ENCODE assay signal across 8 mouse cellular contexts in the genomic region with DNA sequence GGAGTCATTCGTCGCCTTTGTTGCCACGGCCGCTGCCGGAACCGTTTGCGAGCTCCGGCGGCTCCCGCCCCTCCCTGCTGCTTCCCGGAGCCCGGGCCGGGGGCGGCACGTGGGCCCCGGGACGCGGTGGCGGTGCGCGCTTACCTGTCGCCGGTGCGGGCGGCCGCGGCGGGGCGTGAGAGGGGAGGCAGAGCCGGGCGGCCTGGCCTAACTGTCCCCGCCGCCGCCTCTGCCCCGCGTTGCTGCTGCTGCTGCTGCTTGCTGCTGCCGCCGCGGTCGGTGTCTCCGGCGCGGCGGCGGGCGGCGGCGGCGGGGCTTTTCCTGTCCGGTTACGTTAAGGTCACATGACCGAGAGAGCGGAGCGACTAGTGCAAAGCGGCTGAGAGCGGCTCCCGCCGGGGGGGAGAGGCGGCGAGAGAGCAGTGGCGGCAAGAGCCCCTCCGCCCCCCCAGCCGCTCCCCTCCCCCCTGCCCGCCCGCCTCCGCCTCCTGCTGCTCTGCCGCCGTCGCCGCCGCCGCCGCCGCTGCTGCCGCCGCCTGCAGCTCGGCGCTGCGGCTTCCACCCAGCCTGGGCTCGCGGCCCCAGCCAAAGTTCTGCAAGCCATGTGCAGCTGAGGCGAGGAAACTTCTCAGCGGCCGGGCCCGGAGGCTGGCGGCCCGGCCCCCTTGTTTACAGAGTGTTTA. TPM values are rescaled to one million over a fixed set of nuclear protein-coding genes. Genes with fewer than 3 reads are reported as not detected.
DNase-seq lines count a peak whose midpoint lies in the region; ATAC-seq and TF ChIP-seq lines count a peak whose summit lies in the region.

A gene (minus strand): TSS at position 408 of the 683 bp plus-strand sequence.

- WGBS in forebrain, embryonic 11.5 days: under 1% methylated on average over 63 of the region's 87 CpGs
- WGBS in heart, postnatal 0 days: under 1% methylated on average over 71 of the region's 87 CpGs
- 1% methylated on average over 59 of the region's 87 CpGs for WGBS in lung, adult 2 months
- WGBS in neural tube, embryonic 15.5 days: under 1% methylated on average over 41 of the region's 87 CpGs

- DNase-seq in CH12.LX (ENCODE audit: extremely low read depth): peak; percentile 37
- DNase-seq in c-Kit-negative CD71-positive TER-119-positive erythroid progenitor cells, embryonic 14.5 days (ENCODE audit: low read depth, low spot score): peak; percentile 44
- DNase-seq in forebrain, embryonic 11.5 days (ENCODE audit: low spot score): peak; percentile 86
- peak; percentile 87 for DNase-seq in heart, postnatal 0 days (ENCODE audit: low spot score)
- DNase-seq in kidney, postnatal 36 days: peak; percentile 82 to 83
- DNase-seq in lung, adult 2 months: peak; percentile 56
- peak; percentile 81 for DNase-seq in testis, postnatal 10 days (ENCODE audit: low spot score)

- H3K4me1 ChIP-seq in CH12.LX (ENCODE audit: control insufficient read depth in 1 of 2, insufficient read depth in 2 of 2): peaks cover 11 to 42% of the 10 kb centered on the region in 2 experiments
- H3K4me1 ChIP-seq in forebrain, embryonic 11.5 days (replicated peaks; ENCODE audit: control insufficient read depth, insufficient read depth, low read length): peaks cover 13% of the 10 kb centered on the region
- peaks cover 45% of the 10 kb centered on the region for H3K4me1 ChIP-seq in heart, postnatal 0 days (ENCODE audit: control insufficient read depth, insufficient read depth)
- peaks cover 19% of the 10 kb centered on the region for H3K4me1 ChIP-seq in lung, adult 2 months (ENCODE audit: control insufficient read depth, insufficient read depth, low read length)
- peaks cover 44% of the 10 kb centered on the region for H3K4me1 ChIP-seq in neural tube, embryonic 15.5 days

- no peaks in the 10 kb centered on the region for H3K9me3 ChIP-seq in CH12.LX (replicated peaks; ENCODE audit: low read length)
- no peaks in the 10 kb centered on the region for H3K9me3 ChIP-seq in forebrain, embryonic 11.5 days (ENCODE audit: control insufficient read depth, low read length)
- H3K9me3 ChIP-seq in heart, postnatal 0 days (replicated peaks; ENCODE audit: control insufficient read depth, low read length): no peaks in the 10 kb centered on the region
- no peaks in the 10 kb centered on the region for H3K9me3 ChIP-seq in neural tube, embryonic 15.5 days (replicated peaks)

- TF ChIP-seq POLR2A in CH12.LX (IDR thresholded peaks at IDR 0.05; ENCODE audit: low read depth, low read length): no peak
- no peak for TF ChIP-seq POLR2A in lung, adult 2 months (IDR thresholded peaks at IDR 0.05; ENCODE audit: borderline replicate concordance, extremely low read depth, low read depth, low read length)

- ATAC-seq in forebrain, embryonic 11.5 days (replicated peaks; ENCODE audit: low FRiP score): peak; percentile 4; the same call in 1 of the 2 replicates
- peak; percentile 15; the same call in 1 of the 2 replicates for ATAC-seq in heart, postnatal 0 days (ENCODE audit: insufficient read depth, low read depth)
- ATAC-seq in neural tube, embryonic 15.5 days (ENCODE audit: low FRiP score): peak; percentile 7; the same call in 1 of the 2 replicates

- no peaks in the 10 kb centered on the region for H3K27me3 ChIP-seq in CH12.LX (replicated peaks)
- H3K27me3 ChIP-seq in forebrain, embryonic 11.5 days (ENCODE audit: control insufficient read depth, insufficient read depth, low read length): no peaks in the 10 kb centered on the region
- no peaks in the 10 kb centered on the region for H3K27me3 ChIP-seq in heart, postnatal 0 days (ENCODE audit: control insufficient read depth, insufficient read depth, low read length)
- no peaks in the 10 kb centered on the region for H3K27me3 ChIP-seq in neural tube, embryonic 15.5 days (replicated peaks)

- no peak for TF ChIP-seq RAD21 in CH12.LX (IDR thresholded peaks at IDR 0.05; ENCODE audit: low read depth, low read length)

- TF ChIP-seq CTCF in CH12.LX (conservative IDR thresholded peaks at IDR 0.05 in 1 of 2, IDR thresholded peaks at IDR 0.05 in 1 of 2; ENCODE audit: low read depth in 2 of 2, low read length in 2 of 2): no peak
- TF ChIP-seq CTCF in heart, postnatal 0 days (IDR thresholded peaks at IDR 0.05; ENCODE audit: low read depth): no peak
- no peak for TF ChIP-seq CTCF in lung, adult 2 months (IDR thresholded peaks at IDR 0.05; ENCODE audit: insufficient read depth, low read length)

- no peak for TF ChIP-seq EP300 in CH12.LX (IDR thresholded peaks at IDR 0.05; ENCODE audit: low read length)
- TF ChIP-seq EP300 in heart, postnatal 0 days (IDR thresholded peaks at IDR 0.05; ENCODE audit: low read depth): no peak

- H3K9ac ChIP-seq in CH12.LX (ENCODE audit: insufficient read depth, low read depth): peak within 1 kb of the TSS; percentile 98
- H3K9ac ChIP-seq in forebrain, embryonic 11.5 days (ENCODE audit: low read length): peak within 1 kb of the TSS; percentile 99
- peak within 1 kb of the TSS; percentile 99 for H3K9ac ChIP-seq in heart, postnatal 0 days (replicated peaks; ENCODE audit: low read depth, low read length)
- peak within 1 kb of the TSS; percentile 99 for H3K9ac ChIP-seq in neural tube, embryonic 15.5 days (replicated peaks)

- H3K4me2 ChIP-seq in CH12.LX (ENCODE audit: insufficient read depth, low read depth, poor library complexity, severe bottlenecking): peak within 1 kb of the TSS; percentile 80
- H3K4me2 ChIP-seq in forebrain, embryonic 11.5 days (ENCODE audit: low read depth, low read length, severe bottlenecking): peak within 1 kb of the TSS; percentile 87
- H3K4me2 ChIP-seq in heart, postnatal 0 days (ENCODE audit: low read depth, low read length): peak within 1 kb of the TSS; percentile 90
- H3K4me2 ChIP-seq in neural tube, embryonic 15.5 days: peak within 1 kb of the TSS; percentile 71

- H3K4me3 ChIP-seq in CH12.LX (replicated peaks in 1 of 3; ENCODE audit: low read depth in 2 of 3, low read length in 2 of 3, poor library complexity in 1 of 3): peak within 1 kb of the TSS; percentile 76 to 97 (median 79)
- H3K4me3 ChIP-seq in forebrain, embryonic 11.5 days (ENCODE audit: low read depth, low read length): peak within 1 kb of the TSS; percentile 98
- peak within 1 kb of the TSS; percentile 85 for H3K4me3 ChIP-seq in heart, postnatal 0 days (ENCODE audit: low read depth, low read length)
- peak within 1 kb of the TSS; percentile 87 for H3K4me3 ChIP-seq in lung, adult 2 months (replicated peaks; ENCODE audit: extremely low read depth, low read depth, low read length)
- peak within 1 kb of the TSS; percentile 91 for H3K4me3 ChIP-seq in neural tube, embryonic 15.5 days (replicated peaks)

- H3K36me3 ChIP-seq in CH12.LX (replicated peaks in 1 of 2; ENCODE audit: control insufficient read depth in 1 of 2, insufficient read depth in 1 of 2, low read length in 1 of 2): peaks cover under 1 to 21% of the 10 kb centered on the region in 2 experiments
- H3K36me3 ChIP-seq in forebrain, embryonic 11.5 days (ENCODE audit: control insufficient read depth, insufficient read depth, low read length): no peaks in the 10 kb centered on the region
- H3K36me3 ChIP-seq in heart, postnatal 0 days (replicated peaks; ENCODE audit: control insufficient read depth, insufficient read depth, low read length): peaks cover under 1% of the 10 kb centered on the region; the same call in 1 of the 2 replicates
- H3K36me3 ChIP-seq in neural tube, embryonic 15.5 days: no peaks in the 10 kb centered on the region

- dilution Hi-C loops in CH12.LX (cut with MboI; ENCODE audit: extremely low pct_ligation_motif_present, extremely low pct_unique_long_range_greater_than_20kb, low sequenced_read_pairs): no loop called here

- in situ Hi-C loops in CH12.LX (cut with MboI; ENCODE audit: low pct_ligation_motif_present, low pct_unique_long_range_greater_than_20kb, low sequenced_read_pairs): no loop called here

- peaks cover 57% of the 10 kb centered on the region for H3K79me2 ChIP-seq in CH12.LX (replicated peaks; ENCODE audit: control insufficient read depth, extremely low read depth, insufficient read depth, poor library complexity, severe bottlenecking)

- peak within 1 kb of the TSS; percentile 94 for H3K27ac ChIP-seq in CH12.LX (ENCODE audit: insufficient read depth, low read depth)
- peak within 1 kb of the TSS; percentile 99 for H3K27ac ChIP-seq in forebrain, embryonic 11.5 days (ENCODE audit: low read depth, low read length)
- H3K27ac ChIP-seq in heart, postnatal 0 days (ENCODE audit: low read depth): peak within 1 kb of the TSS; percentile 99
- H3K27ac ChIP-seq in neural tube, embryonic 15.5 days (replicated peaks): peak within 1 kb of the TSS; percentile 100

TF ChIP-seq in CH12.LX, 34 proteins besides CTCF, POLR2A, EP300 and RAD21:
- TF ChIP-seq MAX (IDR thresholded peaks at IDR 0.05; ENCODE audit: low read length): no peak
- TF ChIP-seq NELFE (IDR thresholded peaks at IDR 0.05; ENCODE audit: low read depth, low read length): no peak
- TF ChIP-seq USF1 (IDR thresholded peaks at IDR 0.05; ENCODE audit: low read depth, low read length): peak; percentile 59
- TF ChIP-seq BHLHE40 (IDR thresholded peaks at IDR 0.05; ENCODE audit: low read depth, low read length): peak; percentile 26; the same call in 1 of the 2 replicates

RNA-seq across cellular contexts. Expression of the gene that starts here (rescaled TPM):
- total RNA-seq in CH12.LX (2012; rRNA removed) (6.1 and 8.4 TPM in 2 replicates), CH12.LX (2014; rRNA removed) (11.4 and 12.4 TPM in 2 replicates)
- polyA plus RNA-seq in CH12.LX (2012; ENCODE audit: insufficient read length, low read depth): 8.9 and 11.1 TPM in 2 replicates
- 21.2 and 21.8 TPM in 2 replicates for polyA plus RNA-seq in forebrain, embryonic 11.5 days (2014; fragmentation: Nextera tagmentation; extraction: Ambion mirVana)
- 16.3 and 19.8 TPM in 2 replicates for total RNA-seq in heart, postnatal 0 days (2014; rRNA removed; ENCODE audit: low replicate concordance)
- polyA plus RNA-seq in heart, postnatal 0 days (2015; fragmentation: Nextera tagmentation; extraction: Ambion mirVana): 5.1 and 5.2 TPM in 2 replicates
- 8.8 and 9.9 TPM in 2 replicates for polyA plus RNA-seq in lung, adult 2 months (2012; rRNA removed)
- polyA plus RNA-seq in neural tube, embryonic 15.5 days (2015; fragmentation: Nextera tagmentation; extraction: Ambion mirVana): 13.1 and 13.4 TPM in 2 replicates

Comparison
In these comparisons a context has a peak if more than half of its experiments do, and no peak if none do; other contexts are left out.
1. Peak in every context shown above with its lines: DNase-seq, ATAC-seq, H3K4me3 ChIP-seq and H3K27ac ChIP-seq.
2. DNase-seq: peak in every context shown above with its lines; median percentile 87 in heart, postnatal 0 days; 86 in forebrain, embryonic 11.5 days; 82 in kidney, postnatal 36 days; 81 in testis, postnatal 10 days; 56 in lung, adult 2 months; 44 in c-Kit-negative CD71-positive TER-119-positive erythroid progenitor cells, embryonic 14.5 days; 37 in CH12.LX.